Mouse (Mus musculus) spleen, adult 2 months (tissue): ENCODE results near the gene Cmas.

Experiments used
- CTCF ChIP-seq: fragments of 200-500 bp; IDR thresholded peaks from 2 replicates; pipeline ENCODE4 v1.5.1; 2011; ENCODE audit warnings: mild to moderate bottlenecking, inconsistent platforms; ENCODE audit not compliant: insufficient read depth, insufficient read length, insufficient replicate concordance; ENCODE audit errors: extremely low read depth
- POLR2A ChIP-seq: fragments of 200-500 bp; IDR thresholded peaks from 2 replicates; pipeline ENCODE4 v1.6.1; 2011; ENCODE audit warnings: low read depth, low read length, inconsistent platforms

DNA sequence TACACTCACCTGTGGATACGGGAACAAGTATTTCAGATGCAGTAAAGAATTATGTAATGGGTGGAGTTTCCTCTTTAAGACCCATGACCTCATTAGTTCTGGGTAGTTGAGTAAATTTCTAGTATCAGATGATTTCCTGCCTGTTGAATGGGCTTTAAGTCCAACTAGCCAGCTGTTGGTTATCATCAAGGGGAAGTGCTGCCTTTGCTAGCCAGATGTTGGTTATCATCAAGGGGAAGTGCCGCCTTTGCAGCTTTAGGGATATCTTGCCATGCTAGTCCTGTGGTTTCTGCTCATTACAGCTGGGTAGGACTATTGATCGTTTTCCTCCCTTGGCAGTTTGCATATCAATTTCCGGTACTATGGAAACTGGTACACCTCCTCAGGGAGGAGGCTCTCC, 49.8 kb downstream of the Cmas start:
- TF ChIP-seq CTCF (no peak), POLR2A (no peak)
